ENCODE assay signal across 8 mouse cellular contexts in genomic region chr19:40544856-40545255, GRCm38 (mm10). TPM values are rescaled to one million over a fixed set of nuclear protein-coding genes. Genes with fewer than 3 reads are reported as not detected.
DNase-seq lines count a peak whose midpoint lies in the region; TF ChIP-seq lines count a peak whose summit lies in the region.
"Had no signal": no experiment of that assay in that cellular context is flagged by ENCODE, and none has a peak within 500 bp of the region (broad histone marks: within the 10 kb centered on the region; RNA-seq: fewer than 3 reads in every experiment).

No protein-coding gene starts in this region.

- intact Hi-C loops in heart, postnatal 36 days (cut with DNase I) = loop anchor here (1.0 to 10.0 kb wide), 4 partner anchors 34 to 310 kb away; no protein-coding TSS in a partner anchor

- peak; percentile 97 for TF ChIP-seq CTCF in layer of hippocampus, adult 2 months (conservative IDR thresholded peaks at IDR 0.05)

- H3K27ac ChIP-seq in layer of hippocampus, adult 2 months = no peak overlapping the region
- H3K27ac ChIP-seq: limb, embryonic 13.5 days had no signal

- H3K4me3 ChIP-seq in layer of hippocampus, adult 2 months = no peak overlapping the region
- H3K4me3 ChIP-seq: limb, embryonic 13.5 days had no signal

- DNase-seq in ES-CJ7 (ENCODE audit: low read depth, low spot score) = peak; percentile 76
- peak; percentile 67 for DNase-seq in adrenal gland, postnatal 10 days
- DNase-seq in embryo, embryonic 11.5 days (ENCODE audit: low read depth, low spot score) = peak; percentile 54
- DNase-seq in heart, postnatal 36 days = peak; percentile 61 to 69
- DNase-seq in layer of hippocampus, adult 2 months (ENCODE audit: low spot score in 2 of 2) = peak; percentile 66 to 75
- peak; percentile 73 for DNase-seq in lung, postnatal 10 days
- DNase-seq in right cerebral cortex, adult 2 months (ENCODE audit: low spot score in 2 of 2) = peak; percentile 66 to 80

RNA-seq across cellular contexts. Expression of gene Sorbs1, which starts 31.3 kb away (rescaled TPM):
- 100 to 1,000 TPM; 172 to 181 TPM for total RNA-seq in adrenal gland, postnatal 10 days (2021)
- 100 to 1,000 TPM; 766 to 844 TPM for total RNA-seq in heart, postnatal 36 days (2021)
- 100 to 1,000 TPM; 222 to 229 TPM for total RNA-seq in layer of hippocampus, adult 2 months (2021)

RNA-seq across cellular contexts. Expression of gene Aldh18a1, which starts 43.4 kb away (rescaled TPM):
- 10 to 100 TPM; 24.7 to 24.8 TPM for total RNA-seq in adrenal gland, postnatal 10 days (2021)
- 1 to 10 TPM; 6.7 to 7.6 TPM for total RNA-seq in heart, postnatal 36 days (2021)
- total RNA-seq in layer of hippocampus, adult 2 months (2021) = 10 to 100 TPM; 21.2 to 22.3 TPM
